Mouse (Mus musculus) kidney, postnatal 25 days (tissue): ENCODE data around the gene Gm10644.

Experiments
- DNase-seq, 2 experiments: peaks; one replicate each; pipeline ENCODE4 v3.0.0; 2021; ENCODE audit warnings: mixed read lengths in 2 of 2

Gm10644 gene

DNA sequence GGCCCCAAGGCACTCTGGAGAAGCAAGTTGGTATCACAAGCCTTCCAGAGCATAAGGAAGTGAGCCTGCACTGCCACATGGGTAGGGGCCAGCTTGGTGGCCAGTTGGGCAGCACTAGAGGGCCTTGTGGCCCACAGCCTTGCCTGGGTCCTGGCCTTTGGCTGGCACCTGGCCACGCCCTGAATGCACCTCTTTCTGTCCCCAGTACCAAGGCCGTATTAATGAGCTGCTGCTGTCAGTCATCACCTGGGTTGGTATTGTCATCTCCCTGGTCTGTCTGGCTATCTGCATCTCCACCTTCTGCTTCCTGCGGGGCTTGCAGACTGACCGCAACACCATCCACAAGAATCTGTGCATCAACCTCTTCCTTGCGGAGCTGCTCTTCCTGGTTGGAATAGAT lies 20.8 kb downstream of the Gm10644 start:
- no peak for DNase-seq

DNA sequence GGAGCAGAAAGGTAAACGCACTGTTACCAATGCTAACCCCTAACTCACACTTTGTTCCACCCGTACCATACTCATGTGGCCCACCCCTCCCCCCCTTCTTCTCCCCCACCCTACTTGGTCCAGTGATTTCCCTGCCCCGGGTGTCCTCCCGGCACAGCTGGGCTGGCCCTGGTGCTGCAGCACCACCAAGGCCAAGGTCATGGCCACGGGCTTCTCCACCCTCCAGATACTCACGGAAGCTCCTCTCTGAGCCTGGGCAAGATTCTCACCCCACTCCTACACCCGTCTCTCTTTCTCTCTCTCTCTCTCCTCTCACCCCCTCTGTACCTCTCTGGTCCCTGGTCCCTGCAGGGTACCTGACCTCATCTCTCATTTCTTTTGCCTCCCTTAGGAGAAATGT lies 28.7 kb downstream of the Gm10644 start:
- peak in 1 of 2 experiments; percentile 73 for DNase-seq

DNA sequence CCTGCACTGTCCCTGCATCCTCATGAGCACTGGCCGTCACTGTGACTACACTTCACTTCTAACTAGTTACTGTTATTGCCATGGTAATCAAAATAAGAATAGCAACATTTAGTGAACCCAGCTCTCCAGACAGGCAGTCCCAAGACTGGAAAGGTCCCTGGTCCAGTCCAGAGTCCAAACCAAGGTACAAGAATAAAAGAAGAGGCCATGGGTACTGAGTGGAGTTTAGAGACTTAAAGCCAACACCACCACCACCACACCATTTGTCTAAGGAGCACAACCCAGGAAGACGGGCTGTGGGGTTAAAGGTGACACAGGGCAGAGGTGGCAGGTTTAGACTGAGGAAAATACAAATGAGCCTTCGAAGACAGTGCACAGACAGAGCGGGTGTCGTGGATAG lies 30.4 kb downstream of the Gm10644 start:
- DNase-seq, result peak; percentile 20 to 65

DNA sequence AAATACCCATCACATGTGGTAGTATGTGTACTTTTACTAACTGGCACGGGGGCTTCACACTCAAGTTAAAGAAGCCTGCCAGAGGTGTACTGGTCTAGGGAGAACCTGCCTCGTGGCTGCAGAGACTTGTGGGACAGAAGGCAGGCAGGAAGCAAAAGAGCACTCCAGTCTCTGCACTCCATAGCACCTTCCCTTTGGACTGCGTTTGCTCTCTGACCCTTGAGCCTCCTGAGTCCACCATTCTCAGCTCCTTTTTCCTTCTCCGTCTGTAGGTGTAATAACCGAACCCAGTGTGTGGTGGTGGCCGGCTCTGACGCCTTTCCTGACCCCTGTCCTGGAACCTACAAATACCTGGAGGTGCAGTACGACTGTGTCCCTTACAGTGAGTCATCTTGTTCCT lies 32.3 kb downstream of the Gm10644 start:
- peak in 1 of 2 experiments; percentile 56 for DNase-seq

DNA sequence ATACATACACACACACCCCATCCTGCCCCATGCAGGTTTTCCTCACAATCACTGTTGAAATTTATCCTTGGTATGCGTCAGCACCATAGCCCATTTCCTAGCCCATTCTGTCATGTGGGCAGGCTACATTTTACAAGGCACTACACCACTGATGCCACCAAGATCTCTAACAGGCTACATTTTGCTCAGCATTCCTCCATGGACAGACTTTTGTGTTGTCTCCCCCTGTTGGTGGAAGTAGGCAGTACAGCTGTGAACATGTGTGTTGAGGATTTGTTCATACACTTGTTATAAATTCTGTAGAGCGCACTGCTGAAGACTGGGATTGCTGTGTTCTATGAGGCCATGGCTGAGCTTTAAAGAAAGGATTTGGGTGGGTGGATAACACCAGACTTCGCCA lies 33.4 kb downstream of the Gm10644 start:
- DNase-seq, result peak in 1 of 2 experiments; percentile 89

DNA sequence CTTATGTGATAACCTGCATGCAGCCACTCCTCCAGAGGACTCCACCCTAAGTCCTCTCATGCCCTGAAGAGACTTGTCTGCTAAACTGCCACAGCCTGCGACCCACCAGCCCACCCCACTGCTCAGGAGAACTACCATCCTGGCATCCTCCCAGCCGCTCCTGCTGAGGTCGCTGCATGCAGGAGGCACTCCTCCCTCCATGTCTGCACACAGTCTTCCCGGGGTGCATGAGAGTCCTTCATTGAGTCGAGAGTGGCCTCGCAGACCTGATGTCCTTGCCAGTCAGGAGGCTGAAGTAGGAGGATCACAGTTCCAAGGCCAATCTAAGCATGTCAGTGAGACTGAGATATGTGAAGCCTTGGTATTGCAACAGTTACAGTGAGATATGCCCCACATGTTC lies 37.4 kb downstream of the Gm10644 start:
- no peak for DNase-seq

DNA sequence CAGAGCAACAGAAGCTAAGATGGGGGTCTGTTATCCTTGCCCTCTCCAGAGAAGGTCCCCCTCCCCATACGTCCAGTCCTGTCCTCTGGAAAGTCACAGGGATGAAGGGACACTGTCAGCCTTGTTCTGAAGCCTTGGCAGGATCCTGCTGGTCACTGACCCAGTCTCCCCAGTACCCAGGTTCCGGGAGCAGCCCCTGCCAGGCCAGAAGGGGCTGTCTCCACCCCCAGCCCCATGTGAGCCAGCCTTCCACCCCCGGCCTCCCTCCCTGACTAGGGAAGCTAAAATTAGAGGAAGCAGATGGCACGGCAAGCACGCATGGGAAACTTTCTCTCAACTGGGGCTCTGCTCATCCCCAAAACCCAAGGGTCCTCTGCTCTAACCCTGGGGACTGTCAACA lies 39.0 kb downstream of the Gm10644 start:
- no peak for DNase-seq

DNA sequence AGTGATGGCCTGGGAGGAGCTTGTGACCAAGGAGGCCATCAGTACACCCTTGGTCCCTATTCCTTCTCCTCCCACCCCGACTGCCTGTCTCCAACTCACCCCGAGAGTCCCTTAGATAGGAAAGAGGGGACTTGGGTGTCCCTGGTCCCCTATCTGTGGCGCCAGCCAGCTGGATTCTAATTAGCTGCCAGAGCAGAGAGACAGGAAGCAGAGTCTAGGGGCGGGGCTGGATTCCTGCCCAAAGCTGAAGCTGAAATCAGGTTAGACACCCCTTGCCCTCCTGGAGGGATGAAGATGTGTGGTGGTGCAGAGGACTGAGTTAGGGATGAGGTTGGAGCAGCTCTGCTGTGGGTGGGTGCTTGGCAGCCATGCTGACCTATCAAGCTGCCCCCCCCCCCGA lies 40.1 kb downstream of the Gm10644 start:
- DNase-seq, result peak in 1 of 2 experiments; percentile 25

DNA sequence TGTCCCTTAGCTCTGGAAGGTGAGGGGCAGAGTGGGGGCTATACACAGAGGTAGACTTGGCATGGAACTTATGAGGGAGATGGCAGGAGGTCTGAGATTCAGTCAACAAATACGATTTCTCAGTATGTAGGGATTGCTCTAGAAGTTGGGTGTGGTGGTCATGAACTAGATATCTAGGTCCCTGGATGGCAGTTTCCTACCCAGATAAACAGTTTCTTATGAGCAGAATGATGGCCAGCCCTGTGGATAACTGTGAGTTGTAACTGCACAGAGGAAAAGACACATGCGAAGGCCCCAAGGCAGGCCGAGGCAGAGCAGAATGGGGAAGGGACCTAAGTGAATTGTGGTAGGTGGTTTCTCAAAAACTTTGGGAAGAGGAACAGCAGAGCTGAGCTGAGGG lies 40.8 kb downstream of the Gm10644 start:
- no peak for DNase-seq

DNA sequence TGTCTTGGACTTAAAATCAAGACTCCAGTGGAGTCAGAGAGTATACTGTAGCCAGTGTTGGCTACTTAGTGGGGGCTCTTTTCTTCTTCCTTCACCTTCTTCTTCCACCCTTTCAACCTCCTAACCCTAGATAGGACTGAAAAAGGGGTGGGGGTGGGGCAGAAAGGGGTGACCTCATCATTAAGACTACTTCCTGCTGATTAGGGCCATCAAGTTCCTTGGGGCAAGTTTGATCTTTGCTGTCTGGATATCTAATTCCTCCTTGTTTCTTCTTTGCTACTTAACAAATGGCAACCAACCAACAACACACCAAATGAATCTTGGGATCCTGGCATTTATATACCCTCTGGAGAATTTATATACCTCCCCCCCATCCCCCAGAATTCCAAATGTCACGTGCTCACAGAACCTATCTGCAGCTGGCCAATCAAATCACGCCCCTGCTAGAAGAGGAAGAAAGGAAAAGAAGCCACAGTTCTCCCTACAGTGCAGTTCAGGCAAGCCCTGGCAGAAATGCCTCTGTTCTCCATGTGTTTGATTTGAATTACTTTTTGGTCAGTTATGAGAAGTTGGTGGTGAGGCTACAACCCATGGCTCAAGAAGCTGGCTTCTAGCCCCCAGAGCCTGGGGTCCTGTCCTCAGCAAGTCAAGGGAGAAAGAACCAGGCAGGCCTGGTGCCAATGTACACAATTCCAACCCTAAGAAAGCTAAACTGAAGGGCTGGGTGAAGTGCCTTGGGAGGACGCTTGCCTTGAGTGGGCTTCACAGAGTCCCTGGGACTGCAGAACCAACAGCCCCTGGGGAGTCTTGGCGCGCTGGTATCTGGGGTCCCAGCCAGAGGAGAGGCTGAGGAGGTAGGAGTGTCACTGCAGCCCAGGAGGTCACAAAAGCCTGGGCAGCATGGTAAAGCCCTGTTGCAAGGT lies 42.9 kb downstream of the Gm10644 start:
- no peak for DNase-seq

DNA sequence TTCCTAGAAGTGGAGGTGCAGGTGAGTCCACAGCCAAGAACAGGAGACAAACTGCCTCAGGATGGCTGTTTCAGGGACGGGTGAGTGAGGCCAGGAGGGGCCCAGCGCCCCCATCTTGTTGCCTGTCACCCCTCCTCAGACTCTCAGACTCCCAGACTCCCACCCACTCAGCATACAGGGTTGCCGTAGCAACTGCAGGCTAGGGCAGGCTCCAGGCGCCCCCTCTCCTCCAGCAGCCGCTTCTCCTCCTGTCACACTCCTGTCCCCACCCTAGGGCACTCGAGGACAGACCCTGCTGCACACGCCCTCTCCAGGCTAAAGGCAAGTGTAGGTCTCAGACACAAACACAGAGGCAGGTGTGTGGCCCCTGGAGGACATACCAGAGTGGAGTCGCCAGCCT lies 45.7 kb downstream of the Gm10644 start:
- DNase-seq, result no peak

DNA sequence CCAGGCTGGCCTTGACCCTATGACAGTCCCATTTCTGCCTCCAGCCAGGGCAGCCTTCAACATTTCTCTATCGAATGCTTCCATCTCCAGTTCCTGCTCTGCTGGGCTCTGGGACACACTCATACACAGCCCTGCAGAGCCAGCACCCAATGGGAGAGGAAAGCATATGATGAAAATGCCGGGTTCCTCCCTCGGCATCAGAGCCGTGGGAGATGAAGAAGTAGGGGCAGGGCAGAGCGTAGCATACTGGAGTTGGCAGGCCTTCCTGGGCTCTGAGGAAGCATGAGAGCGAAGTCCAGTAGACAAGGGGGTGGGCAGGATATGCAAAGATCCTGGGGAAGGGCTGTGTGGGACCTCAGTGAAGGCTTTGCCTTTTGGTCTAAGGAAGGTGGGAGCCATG lies 46.4 kb downstream of the Gm10644 start:
- DNase-seq, result no peak

DNA sequence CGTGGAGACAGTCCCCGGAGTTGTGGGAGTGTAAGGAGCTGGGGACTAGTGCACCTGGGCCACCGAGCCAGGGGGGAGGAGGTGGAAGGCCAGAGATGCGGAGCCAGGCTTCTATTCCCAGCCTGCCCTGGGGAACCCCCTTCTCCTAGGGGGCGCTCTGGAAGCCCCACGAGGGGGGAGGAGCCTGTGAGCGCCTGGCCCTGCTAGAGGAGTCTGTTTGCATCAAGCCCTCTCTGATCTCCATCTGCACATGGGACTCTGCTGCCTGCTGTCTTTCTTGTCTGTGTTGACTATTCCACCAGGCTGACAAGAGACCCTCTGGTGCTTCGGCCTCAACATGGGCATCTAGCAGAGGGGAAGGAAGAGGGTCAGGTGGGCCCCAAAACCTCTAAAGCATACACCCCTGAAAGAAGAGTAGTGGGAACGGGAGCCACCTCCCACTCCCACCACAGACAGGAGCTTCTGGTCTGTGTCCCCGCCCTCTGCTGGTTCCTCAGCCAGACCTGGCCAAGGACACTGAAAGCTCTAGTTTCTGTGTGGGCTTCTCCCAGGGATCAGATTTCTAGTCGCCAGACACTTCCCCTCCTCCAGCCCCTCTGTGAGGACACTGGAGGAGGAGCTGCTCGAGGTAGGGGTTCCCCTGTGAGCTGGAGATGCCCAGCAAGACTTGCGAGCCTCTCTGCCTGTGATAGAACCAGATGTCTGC lies 51.9 kb downstream of the Gm10644 start:
- DNase-seq, result no peak

DNA sequence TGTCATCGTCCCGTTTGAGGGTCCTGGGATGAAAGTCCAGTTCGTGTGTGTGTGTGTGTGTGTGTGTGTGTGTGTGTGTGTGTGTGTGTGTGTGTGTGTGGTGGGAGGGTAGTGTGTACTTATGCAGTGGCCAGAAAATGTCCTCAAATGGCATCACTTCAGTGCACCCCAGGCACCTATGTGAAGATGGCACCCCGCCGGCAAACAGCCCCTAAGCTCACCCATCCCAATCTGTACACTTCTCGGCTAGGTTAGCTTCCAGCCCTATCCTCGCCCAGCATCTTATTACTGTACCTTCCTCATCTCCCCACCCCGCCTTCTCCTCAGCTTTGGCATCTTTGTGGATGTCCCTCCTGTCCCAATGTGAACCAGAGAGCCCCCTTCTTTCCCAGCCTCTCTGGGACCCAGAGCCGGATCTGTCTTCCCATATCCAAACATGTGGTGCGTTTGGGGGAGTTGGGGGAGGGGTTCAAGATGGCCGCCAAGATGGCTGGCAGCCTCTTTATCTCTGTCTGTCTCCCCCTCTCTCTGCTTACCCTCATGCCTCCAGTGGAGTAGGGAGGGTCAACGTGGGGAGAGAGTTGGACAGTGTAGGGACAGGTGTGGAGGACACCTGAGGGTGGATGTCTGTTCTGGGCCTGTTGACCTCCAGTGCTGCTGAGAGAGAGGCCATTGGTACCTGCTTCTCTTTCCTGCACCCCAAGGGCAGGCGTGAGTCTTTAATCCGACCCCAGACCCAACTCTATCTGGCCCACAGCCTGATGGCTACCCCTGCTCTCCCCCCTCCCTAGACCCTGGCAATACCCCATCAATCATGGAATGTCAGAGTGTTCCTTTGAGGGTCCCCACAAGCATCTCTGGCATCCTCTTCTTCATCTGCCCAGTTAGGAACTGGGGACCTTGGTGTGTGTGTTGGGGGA lies 53.2 kb downstream of the Gm10644 start:
- DNase-seq, result peak in 1 of 2 experiments; percentile 35

DNA sequence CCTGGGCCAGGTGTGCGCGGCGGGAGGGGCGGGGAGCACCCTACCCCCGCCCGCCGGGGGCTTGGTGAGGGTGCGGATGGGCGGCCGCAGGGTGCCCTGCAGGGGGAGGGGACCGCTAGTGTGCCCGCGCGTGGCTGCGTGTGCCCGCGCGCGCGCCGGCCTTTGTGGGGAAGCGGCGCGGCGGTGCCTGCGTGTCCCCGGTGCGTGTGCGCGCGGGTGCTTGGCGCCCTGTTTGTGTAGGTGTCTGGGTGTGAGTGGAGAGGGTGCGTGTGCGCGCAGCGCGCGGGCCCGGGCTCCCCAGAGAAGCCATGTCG lies 54.1 kb downstream of the Gm10644 start:
- DNase-seq, result no peak

DNA sequence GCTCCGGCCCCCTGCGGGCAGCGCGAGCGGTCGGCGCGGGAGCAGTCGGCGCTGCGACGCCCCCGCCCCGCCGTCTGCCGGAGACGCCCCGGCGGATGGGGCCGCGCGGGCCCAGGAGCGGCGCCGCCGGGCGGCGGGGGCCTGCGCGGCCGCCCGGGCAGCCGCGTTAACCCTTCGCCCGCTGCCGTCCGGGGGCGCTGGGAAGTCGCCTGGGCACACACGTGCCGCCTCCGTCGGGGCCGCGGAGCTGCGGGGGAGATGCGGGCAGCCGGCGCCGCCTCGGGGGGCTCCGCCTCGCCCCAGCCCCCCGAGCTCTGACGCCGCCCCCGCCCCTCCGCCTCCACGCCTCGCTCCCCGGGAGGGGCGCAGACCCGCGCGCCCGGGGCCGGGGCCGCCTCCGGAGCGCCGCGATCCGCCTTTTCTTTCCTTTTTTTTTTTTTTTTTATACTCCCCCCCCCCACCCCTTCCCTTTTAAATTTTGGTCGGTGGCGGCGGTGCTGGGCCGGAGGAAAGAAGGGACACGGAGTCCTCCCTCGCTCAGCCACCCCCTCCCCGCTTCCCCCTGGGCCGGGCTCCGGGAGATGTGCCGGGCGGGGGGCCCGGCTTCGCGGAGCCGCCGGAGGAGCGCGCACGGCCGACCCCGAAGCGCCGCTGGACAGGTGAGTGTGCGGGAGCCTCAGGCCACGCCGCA lies 54.6 kb downstream of the Gm10644 start:
- peak in 1 of 2 experiments; percentile 47 for DNase-seq

DNA sequence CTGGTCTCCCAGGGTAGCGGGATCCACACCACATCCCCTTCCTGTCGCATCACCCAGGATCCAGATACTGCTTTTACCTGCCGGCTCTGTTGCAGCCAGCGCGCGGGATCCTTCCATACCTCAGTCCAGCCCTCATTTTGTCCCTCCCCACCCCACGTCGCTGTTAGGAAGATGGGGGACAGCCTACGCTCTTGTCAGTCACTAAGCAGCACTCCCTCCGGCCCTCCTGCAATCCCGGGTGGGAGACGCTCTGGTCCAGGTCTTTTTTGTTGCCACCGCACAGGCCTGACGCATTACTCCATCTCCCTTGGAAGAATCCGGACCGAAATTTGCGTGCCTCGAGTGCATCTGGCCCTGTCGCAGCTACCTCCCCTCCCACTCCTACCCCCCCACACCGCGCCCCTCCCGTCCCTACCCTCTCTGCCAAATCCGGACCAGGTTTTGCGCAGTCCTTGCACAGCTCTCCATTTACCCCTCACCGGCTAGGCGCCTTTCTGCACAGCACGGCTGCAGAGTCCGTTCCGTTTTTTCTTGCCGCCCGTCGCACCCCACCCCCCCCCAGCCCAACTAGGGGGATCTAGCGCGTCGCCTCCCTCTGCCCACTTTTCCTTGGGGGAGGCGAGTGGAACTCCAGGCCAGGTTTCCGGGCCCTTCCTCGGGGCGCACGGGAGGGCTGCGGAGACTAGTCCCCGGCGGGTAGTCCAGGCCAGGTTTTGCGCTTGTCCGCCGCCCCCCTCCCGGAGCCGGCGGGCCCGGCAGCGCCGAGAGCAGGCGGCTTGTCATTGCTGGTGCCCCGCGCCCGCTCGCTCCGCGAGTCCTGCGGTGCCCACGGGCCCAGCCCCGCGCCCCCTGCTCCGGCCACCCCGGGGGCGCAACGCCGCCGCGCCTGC lies 55.4 kb downstream of the Gm10644 start, which contains the start of gene Adgrl1:
Gene Adgrl1, plus strand, starts transcription at position 743 of the 890 bp plus-strand sequence.
- peak; percentile 86 to 92 for DNase-seq

DNA sequence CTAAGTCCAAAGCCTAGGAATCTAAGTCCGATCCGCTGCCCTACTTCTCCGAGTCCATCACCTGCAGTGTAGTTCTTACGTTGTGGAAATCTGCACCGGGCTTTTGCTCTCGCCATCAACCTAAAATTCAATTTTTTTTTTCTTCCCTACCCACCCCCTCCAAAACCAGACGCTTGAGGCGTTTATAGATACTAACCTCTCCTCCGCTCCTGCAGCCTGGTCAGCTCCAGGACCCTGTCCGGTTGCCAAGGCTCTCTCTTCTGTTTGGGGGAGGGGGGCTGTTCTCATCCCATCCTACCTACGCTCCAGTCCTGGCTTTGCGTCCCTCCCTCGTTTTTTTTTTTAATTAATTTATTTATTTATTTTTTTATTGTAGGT lies 56.0 kb downstream of the Gm10644 start:
- peak; percentile 62 to 77 for DNase-seq

DNA sequence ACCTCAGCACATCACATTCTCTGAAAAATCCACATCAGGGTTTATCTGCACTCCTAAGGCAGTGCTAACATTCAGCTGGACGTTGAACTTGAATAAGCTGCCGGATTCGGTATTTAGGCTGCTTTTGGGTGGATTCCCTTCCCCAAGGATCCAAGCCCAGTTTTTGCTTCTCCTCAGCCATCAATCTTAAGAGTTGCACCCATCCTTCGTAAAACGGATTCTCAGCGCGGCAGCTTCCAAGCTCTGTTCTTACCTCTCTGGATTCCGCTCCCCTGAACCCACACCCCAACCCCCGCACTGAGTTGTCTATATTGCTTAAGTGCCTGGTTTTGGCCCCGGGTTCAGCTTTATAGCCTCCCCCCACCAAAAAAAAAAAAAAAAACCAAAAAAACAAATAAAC lies 56.5 kb downstream of the Gm10644 start:
- DNase-seq, result peak in 1 of 2 experiments; percentile 50

DNA sequence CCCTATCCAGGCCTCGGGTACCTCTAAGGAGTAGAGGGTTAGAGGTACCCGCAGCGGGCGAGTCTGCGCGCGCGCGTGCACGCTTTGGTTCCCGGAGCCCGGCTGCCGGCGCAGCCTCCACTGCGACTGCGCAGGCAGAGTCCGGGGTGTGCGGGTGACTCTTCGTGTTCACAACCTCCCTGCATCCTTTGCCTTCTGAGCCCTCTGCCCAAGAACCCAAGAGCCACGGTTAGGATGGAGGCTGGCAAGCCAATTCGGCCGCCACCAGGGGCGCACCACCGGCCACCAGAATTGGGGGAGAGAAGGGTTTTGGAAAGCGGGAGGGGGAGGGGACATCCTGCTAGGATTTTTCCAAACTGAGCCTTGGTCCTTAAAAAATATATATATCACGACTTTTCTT lies 57.8 kb downstream of the Gm10644 start:
- DNase-seq, result peak; percentile 50 to 62

DNA sequence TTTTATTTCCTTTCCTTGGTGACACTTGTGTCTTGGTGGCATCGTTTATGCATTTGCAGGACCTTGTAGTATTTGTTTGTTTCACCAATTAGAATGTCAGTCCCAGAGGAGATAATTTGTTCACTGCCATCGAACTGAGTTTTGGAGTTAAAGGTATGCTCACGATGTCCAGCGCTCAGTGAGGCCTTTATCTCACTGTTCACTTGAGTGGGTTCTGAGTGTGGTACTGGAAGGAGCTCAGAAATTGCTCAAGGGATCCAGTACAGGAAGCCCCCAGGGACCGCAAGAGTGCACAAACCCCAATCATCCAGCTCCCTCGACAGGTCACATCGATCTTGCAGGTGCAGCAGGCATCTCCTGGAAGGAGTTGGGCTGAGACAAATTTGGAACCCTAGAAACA lies 58.5 kb downstream of the Gm10644 start:
- DNase-seq, result peak in 1 of 2 experiments; percentile 26
